Mouse (Mus musculus) right cerebral cortex, adult 18-20 months (tissue): Measurements from ENCODE around the gene Cryaa.

Source experiments
- DNase-seq: peaks from one replicate; pipeline ENCODE4 v3.0.0; 2022; ENCODE audit warnings: mixed read lengths

Cryaa gene

GRCm38 (mm10) chr17:31713709-31714108 is 36.1 kb downstream of the Cryaa start:
- DNase-seq: no peak

- no peak for DNase-seq
Measured at GRCm38 (mm10) chr17:31714125-31714524, 36.5 kb downstream of the Cryaa start.

GRCm38 (mm10) chr17:31715006-31715405 is 37.4 kb downstream of the Cryaa start:
- no peak for DNase-seq

GRCm38 (mm10) chr17:31721637-31722036 is 44.0 kb downstream of the Cryaa start:
- DNase-seq: no peak

DNA sequence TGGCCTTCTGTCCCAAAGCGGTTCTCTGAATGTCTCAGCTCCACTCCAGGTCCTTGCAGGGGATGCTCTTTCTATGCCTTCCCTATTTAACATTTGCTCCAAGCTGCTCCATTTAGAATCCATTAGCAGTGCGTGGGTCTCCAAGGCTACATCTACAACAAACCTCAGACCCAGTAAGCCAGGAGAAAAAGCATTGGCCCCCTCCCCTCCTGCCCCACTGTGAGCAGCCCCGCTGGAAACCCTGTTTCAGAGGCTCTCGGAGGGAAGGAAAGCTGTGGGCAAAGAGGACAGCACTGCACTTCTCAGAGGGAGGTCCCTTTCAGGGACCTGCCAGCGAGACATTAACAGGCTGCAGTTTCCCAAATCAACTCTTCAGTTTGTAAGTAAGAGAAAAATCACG is 47.8 kb downstream of the Cryaa start:
- DNase-seq: no peak

DNA sequence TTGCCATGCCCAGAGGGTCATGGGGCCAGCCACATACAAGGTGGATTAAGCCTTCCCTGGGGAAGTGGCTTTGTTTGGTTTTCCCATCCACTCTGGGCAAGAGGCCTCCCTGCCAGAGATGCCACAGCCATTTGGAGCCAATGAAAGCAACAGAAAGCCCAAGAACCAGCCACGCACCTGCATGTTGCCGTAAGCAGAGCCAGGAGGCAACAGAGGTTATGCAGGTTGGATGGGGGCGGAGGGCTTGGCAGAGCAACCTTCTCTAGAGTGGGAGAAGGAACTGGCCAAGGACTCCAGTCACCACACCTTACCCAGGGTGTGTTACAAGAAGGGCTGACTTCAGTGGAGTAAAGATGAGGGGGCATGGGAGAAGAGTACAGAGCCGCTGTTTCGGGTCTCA is 48.6 kb downstream of the Cryaa start:
- DNase-seq: no peak

DNA sequence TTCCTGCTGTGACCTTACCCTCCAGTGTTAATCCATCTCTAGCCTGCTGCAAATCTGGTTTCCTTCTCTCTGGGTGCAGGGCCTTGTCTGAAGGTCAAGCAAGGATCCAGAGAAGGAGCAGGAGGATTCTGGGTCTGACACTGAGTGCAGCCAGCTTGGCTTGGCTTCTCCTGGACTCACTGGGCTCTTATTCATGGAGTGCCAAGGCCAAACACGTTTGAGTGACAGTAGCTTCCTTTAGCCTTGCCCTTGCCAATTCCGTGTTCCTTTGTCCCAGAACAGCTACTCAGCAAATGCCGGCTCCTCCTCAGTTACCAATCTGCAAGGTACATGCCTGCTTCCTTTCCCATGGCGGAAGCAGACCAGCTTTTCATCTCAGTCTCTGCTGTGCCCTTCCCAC is 49.6 kb downstream of the Cryaa start:
- peak; percentile 22 for DNase-seq

- DNase-seq: no peak
Measured at GRCm38 (mm10) chr17:31728043-31728442, 50.4 kb downstream of the Cryaa start.

DNA sequence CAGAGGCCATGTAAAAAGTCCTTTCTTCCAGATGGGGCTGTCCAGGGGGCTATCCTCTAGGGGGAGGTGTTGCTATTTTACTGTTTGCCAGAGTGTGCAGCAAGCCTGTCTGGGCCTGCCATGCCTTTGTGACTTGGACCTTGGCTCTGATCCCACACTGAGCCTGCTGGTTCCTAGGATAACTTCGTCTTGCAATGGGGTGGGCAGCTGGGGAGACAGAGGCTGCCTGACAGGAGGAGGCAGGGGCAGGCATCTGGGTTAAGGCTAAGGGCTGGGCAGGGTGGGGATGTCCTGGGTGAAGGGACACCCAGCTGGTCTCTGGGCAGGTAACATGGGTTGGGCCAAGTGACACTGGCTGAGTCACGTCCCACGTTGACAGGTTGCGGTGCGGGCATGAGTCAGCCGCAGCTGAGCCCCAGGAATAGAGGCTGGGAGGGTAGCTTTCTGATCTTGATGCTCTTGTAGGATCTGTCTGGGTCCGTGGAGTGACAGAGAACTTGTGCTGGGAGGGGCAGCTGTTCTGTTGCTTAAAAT is 51.4 kb downstream of the Cryaa start:
- peak; percentile 20 for DNase-seq

- no peak for DNase-seq
Measured at GRCm38 (mm10) chr17:31731038-31731437, 53.4 kb downstream of the Cryaa start.
